Mouse (Mus musculus): ENCODE results near the gene Fut8. TPM values are rescaled to one million over a fixed set of nuclear protein-coding genes. Genes with fewer than 3 reads are reported as not detected.

Fut8 gene
- polyA plus RNA-seq (2015; fragmentation: Nextera tagmentation; extraction: Ambion mirVana): 16.2 and 16.5 TPM in 2 replicates

- Histone ChIP-seq H3K9me3 (ENCODE audit: control insufficient read depth, low read length) (no peaks in the 10 kb centered on the region), H3K9ac (ENCODE audit: low read depth, low read length) (peak within 1 kb of the TSS; percentile 90), H3K4me1 (ENCODE audit: control insufficient read depth, insufficient read depth, low read length) (peaks cover 5% of the 10 kb centered on the region; the same call in 1 of the 2 replicates), H3K4me3 (ENCODE audit: low read length) (peak within 1 kb of the TSS; percentile 83), H3K4me2 (ENCODE audit: low read depth, low read length) (peak within 1 kb of the TSS; percentile 94), H3K36me3 (ENCODE audit: control insufficient read depth, insufficient read depth, low read length) (no peaks in the 10 kb centered on the region), H3K27me3 (replicated peaks; ENCODE audit: control insufficient read depth, insufficient read depth, low read length) (no peaks in the 10 kb centered on the region; the same call in 1 of the 2 replicates), H3K27ac (ENCODE audit: low read length) (peak within 1 kb of the TSS; percentile 94)
- ATAC-seq: peak; percentile 80
- WGBS: under 1% methylated on average over 46 of the region's 46 CpGs
Observed at GRCm38 (mm10) chr12:77237950-77238530, at the start of gene Fut8. TSS of gene Fut8 (plus strand) at chr12:77238125.

DNA sequence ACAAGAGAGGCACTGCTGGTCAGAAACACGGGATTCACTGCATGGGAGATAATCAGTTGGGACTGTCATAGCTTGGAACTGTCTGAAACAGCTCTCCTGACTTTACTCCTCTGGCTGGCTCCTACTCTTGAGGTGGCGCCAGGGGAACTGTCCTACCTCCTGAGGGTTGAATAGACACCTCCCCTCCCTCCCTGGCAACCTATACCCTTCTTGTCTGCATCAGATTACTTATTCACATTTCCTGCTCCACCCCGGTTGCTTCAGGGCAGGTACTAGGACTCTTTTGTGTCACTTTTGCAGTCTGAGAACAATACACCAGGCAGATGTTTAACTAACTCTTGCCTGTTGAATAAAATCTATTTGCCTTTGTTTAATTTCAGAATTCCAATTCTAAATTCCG lies 48.8 kb upstream of the Fut8 start:
- Histone ChIP-seq H3K4me2 (ENCODE audit: low read depth, low read length) (no peak overlapping the region), H3K9me3 (ENCODE audit: control insufficient read depth, low read length) (no peaks in the 10 kb centered on the region), H3K9ac (ENCODE audit: low read depth, low read length) (no peak overlapping the region), H3K4me1 (ENCODE audit: control insufficient read depth, insufficient read depth, low read length) (no peaks in the 10 kb centered on the region; the same call in 1 of the 2 replicates), H3K27ac (ENCODE audit: low read length) (no peak overlapping the region), H3K36me3 (ENCODE audit: control insufficient read depth, insufficient read depth, low read length) (no peaks in the 10 kb centered on the region), H3K4me3 (ENCODE audit: low read length) (no peak overlapping the region), H3K27me3 (replicated peaks; ENCODE audit: control insufficient read depth, insufficient read depth, low read length) (no peaks in the 10 kb centered on the region)
- 43% methylated on average over 4 of the region's 4 CpGs for WGBS
- ATAC-seq: peak; percentile 21; the same call in 1 of the 2 replicates

DNA sequence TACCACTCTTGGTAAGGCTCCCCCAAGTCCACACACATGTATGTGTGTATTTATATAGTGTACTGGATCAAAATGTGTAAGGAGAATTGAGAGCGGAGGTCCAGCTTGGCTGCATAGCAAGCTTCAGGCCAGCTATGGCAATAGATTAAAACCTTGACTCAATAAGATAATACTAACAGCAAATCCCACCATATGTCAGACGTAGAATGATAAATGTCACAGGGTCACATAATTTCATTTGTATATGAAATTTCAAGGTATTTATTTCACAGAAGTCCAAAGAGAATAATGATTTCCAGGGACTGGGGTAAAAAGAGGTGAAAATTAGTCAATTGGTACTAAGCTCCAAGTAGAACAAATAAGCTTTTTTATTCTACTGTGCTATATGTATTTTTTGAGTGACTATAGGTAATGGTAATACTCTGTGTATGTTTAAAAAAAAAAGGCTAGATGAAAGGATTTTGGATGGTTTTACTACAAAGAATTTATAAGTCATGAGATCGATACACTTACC lies 47.9 kb upstream of the Fut8 start:
- no peak for ATAC-seq
- no peak overlapping the region for H3K4me3 ChIP-seq (ENCODE audit: low read length)
- H3K36me3 ChIP-seq (ENCODE audit: control insufficient read depth, insufficient read depth, low read length): no peaks in the 10 kb centered on the region
- WGBS: 89% methylated on average over 3 of the region's 3 CpGs
- no peaks in the 10 kb centered on the region for H3K9me3 ChIP-seq (ENCODE audit: control insufficient read depth, low read length)
- H3K4me2 ChIP-seq (ENCODE audit: low read depth, low read length): no peak overlapping the region
- H3K9ac ChIP-seq (ENCODE audit: low read depth, low read length): no peak overlapping the region
- H3K27ac ChIP-seq (ENCODE audit: low read length): no peak overlapping the region
- H3K27me3 ChIP-seq (replicated peaks; ENCODE audit: control insufficient read depth, insufficient read depth, low read length): no peaks in the 10 kb centered on the region
- no peaks in the 10 kb centered on the region; the same call in 1 of the 2 replicates for H3K4me1 ChIP-seq (ENCODE audit: control insufficient read depth, insufficient read depth, low read length)

DNA sequence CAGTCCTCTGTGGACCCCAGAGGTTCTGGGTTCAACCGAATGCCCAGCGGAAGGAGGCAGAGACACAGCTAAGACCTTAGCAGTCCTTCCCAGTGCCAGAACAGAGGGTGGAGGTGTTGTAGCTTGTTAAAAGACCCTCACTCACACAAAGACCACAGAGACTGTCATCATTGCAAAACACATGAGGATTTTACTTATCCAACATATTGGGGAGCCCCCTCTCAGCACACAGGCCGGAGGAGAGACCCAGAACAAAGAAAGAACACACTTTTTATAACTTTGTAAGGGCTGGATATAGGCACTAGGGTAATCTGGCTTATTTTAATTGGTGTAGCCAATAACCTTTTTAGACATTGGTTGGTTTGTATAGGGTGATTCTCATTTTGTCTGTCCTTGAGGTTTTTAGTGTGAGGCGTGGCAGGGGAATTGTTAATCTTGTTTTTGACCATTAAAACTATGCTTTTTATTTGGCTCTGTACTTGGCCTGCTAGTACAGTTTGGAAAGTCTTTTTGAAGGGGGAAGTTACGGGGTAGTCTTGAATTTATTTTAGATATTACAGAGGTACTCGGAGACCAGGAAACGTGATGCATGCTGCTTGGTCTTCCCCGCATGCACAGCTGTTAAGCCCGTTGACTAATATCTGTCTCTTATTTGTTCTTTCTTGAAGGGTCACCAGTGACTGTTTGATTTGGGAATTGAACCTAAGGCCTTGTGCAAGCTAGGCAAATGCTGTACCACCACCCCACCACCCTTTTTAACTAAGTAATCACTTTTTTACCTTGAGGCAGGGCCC lies 46.2 kb upstream of the Fut8 start:
- WGBS: 89% methylated on average over 9 of the region's 9 CpGs
- Histone ChIP-seq H3K4me1 (ENCODE audit: control insufficient read depth, insufficient read depth, low read length) (no peaks in the 10 kb centered on the region; the same call in 1 of the 2 replicates), H3K27ac (ENCODE audit: low read length) (no peak overlapping the region), H3K4me2 (ENCODE audit: low read depth, low read length) (no peak overlapping the region), H3K9ac (ENCODE audit: low read depth, low read length) (no peak overlapping the region), H3K9me3 (ENCODE audit: control insufficient read depth, low read length) (no peaks in the 10 kb centered on the region), H3K27me3 (replicated peaks; ENCODE audit: control insufficient read depth, insufficient read depth, low read length) (no peaks in the 10 kb centered on the region), H3K4me3 (ENCODE audit: low read length) (no peak overlapping the region), H3K36me3 (ENCODE audit: control insufficient read depth, insufficient read depth, low read length) (no peaks in the 10 kb centered on the region)
- ATAC-seq: no peak

DNA sequence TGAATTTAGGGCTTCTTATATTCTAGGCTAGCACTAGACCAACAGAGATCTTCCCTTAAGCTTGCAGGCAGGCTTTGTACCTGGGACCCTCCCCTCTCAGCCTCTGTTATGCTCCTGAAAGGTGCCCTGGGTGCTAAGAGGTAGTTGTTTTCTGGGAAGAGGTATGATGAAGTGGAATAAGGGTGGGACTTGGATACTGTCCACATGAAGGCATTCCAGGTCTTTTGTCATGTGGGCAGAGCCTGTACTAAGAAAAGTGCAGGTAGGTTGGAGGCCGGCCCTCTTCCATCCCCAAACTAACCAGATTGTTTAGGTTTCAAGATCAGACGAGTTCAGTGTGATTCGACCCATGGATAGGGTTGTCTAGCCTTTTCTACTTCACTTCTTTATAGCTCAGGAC lies 45.2 kb upstream of the Fut8 start:
- Histone ChIP-seq H3K36me3 (ENCODE audit: control insufficient read depth, insufficient read depth, low read length) (no peaks in the 10 kb centered on the region), H3K27me3 (replicated peaks; ENCODE audit: control insufficient read depth, insufficient read depth, low read length) (no peaks in the 10 kb centered on the region), H3K4me3 (ENCODE audit: low read length) (no peak overlapping the region), H3K27ac (ENCODE audit: low read length) (no peak overlapping the region), H3K9me3 (ENCODE audit: control insufficient read depth, low read length) (no peaks in the 10 kb centered on the region), H3K4me1 (ENCODE audit: control insufficient read depth, insufficient read depth, low read length) (no peaks in the 10 kb centered on the region; the same call in 1 of the 2 replicates), H3K9ac (ENCODE audit: low read depth, low read length) (no peak overlapping the region), H3K4me2 (ENCODE audit: low read depth, low read length) (no peak overlapping the region)
- 58% methylated on average over 3 of the region's 3 CpGs for WGBS
- no peak for ATAC-seq

GRCm38 (mm10) chr12:77193225-77193716 lies 44.7 kb upstream of the Fut8 start:
- no peak overlapping the region for H3K4me2 ChIP-seq (ENCODE audit: low read depth, low read length)
- no peak overlapping the region for H3K9ac ChIP-seq (ENCODE audit: low read depth, low read length)
- H3K4me3 ChIP-seq (ENCODE audit: low read length): no peak overlapping the region
- H3K4me1 ChIP-seq (ENCODE audit: control insufficient read depth, insufficient read depth, low read length): no peaks in the 10 kb centered on the region; the same call in 1 of the 2 replicates
- 45% methylated on average over 4 of the region's 4 CpGs for WGBS
- no peak overlapping the region for H3K27ac ChIP-seq (ENCODE audit: low read length)
- H3K36me3 ChIP-seq (ENCODE audit: control insufficient read depth, insufficient read depth, low read length): no peaks in the 10 kb centered on the region
- no peaks in the 10 kb centered on the region for H3K27me3 ChIP-seq (replicated peaks; ENCODE audit: control insufficient read depth, insufficient read depth, low read length)
- no peaks in the 10 kb centered on the region for H3K9me3 ChIP-seq (ENCODE audit: control insufficient read depth, low read length)
- ATAC-seq: peak; percentile 36; the same call in 1 of the 2 replicates

- peak; percentile 65; the same call in 1 of the 2 replicates for ATAC-seq
- H3K9ac ChIP-seq (ENCODE audit: low read depth, low read length): no peak overlapping the region
- H3K27me3 ChIP-seq (replicated peaks; ENCODE audit: control insufficient read depth, insufficient read depth, low read length): no peaks in the 10 kb centered on the region
- H3K4me3 ChIP-seq (ENCODE audit: low read length): no peak overlapping the region
- no peak overlapping the region for H3K4me2 ChIP-seq (ENCODE audit: low read depth, low read length)
- H3K36me3 ChIP-seq (ENCODE audit: control insufficient read depth, insufficient read depth, low read length): no peaks in the 10 kb centered on the region
- H3K4me1 ChIP-seq (ENCODE audit: control insufficient read depth, insufficient read depth, low read length): no peaks in the 10 kb centered on the region; the same call in 1 of the 2 replicates
- 70% methylated on average over 2 of the region's 2 CpGs for WGBS
- H3K27ac ChIP-seq (ENCODE audit: low read length): no peak overlapping the region
- no peaks in the 10 kb centered on the region for H3K9me3 ChIP-seq (ENCODE audit: control insufficient read depth, low read length)
Observed at GRCm38 (mm10) chr12:77195044-77195443, 42.9 kb upstream of the Fut8 start.

- Histone ChIP-seq H3K4me1 (ENCODE audit: control insufficient read depth, insufficient read depth, low read length) (no peaks in the 10 kb centered on the region; the same call in 1 of the 2 replicates), H3K9me3 (ENCODE audit: control insufficient read depth, low read length) (no peaks in the 10 kb centered on the region), H3K9ac (ENCODE audit: low read depth, low read length) (no peak overlapping the region), H3K4me3 (ENCODE audit: low read length) (no peak overlapping the region), H3K27me3 (replicated peaks; ENCODE audit: control insufficient read depth, insufficient read depth, low read length) (no peaks in the 10 kb centered on the region), H3K4me2 (ENCODE audit: low read depth, low read length) (no peak overlapping the region), H3K27ac (ENCODE audit: low read length) (no peak overlapping the region), H3K36me3 (ENCODE audit: control insufficient read depth, insufficient read depth, low read length) (no peaks in the 10 kb centered on the region)
- ATAC-seq: no peak
- WGBS: 98% methylated on average over 2 of the region's 2 CpGs
Observed at GRCm38 (mm10) chr12:77196529-77197095, 41.3 kb upstream of the Fut8 start.

GRCm38 (mm10) chr12:77197121-77197599 lies 40.8 kb upstream of the Fut8 start:
- WGBS: 69% methylated on average over 7 of the region's 7 CpGs
- Histone ChIP-seq H3K36me3 (ENCODE audit: control insufficient read depth, insufficient read depth, low read length) (no peaks in the 10 kb centered on the region), H3K4me1 (ENCODE audit: control insufficient read depth, insufficient read depth, low read length) (no peaks in the 10 kb centered on the region; the same call in 1 of the 2 replicates), H3K4me3 (ENCODE audit: low read length) (no peak overlapping the region), H3K9me3 (ENCODE audit: control insufficient read depth, low read length) (no peaks in the 10 kb centered on the region), H3K27me3 (replicated peaks; ENCODE audit: control insufficient read depth, insufficient read depth, low read length) (no peaks in the 10 kb centered on the region), H3K4me2 (ENCODE audit: low read depth, low read length) (no peak overlapping the region), H3K27ac (ENCODE audit: low read length) (no peak overlapping the region), H3K9ac (ENCODE audit: low read depth, low read length) (no peak overlapping the region)
- no peak for ATAC-seq
